In the genomic region with DNA sequence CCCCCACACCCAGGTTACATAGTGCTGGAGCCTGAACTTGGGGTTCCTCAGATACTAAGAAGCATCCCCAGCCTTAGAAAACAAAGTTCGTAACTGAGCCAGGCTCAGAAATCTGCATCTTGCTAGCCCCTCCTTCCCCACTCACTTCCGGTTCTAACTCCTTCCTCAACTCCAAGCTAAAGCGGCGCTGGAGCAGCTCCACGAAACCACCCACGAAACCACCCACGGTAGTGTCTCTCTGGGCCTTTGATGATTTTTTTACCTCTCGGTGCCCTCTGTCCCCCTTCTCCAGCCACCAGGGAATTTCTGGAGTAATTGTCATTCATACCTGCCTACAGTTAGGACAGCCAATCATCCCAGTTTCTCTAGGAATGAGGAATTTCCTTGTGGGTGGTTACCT, we compare ENCODE assay signal across 9 mouse cellular contexts. TPM values are rescaled to one million over a fixed set of nuclear protein-coding genes. Genes with fewer than 3 reads are reported as not detected.
A peak's percentile ranks its signal among the peaks of the same experiment; 100 is the strongest.
DNase-seq lines count a peak whose midpoint lies in the region; ATAC-seq lines count a peak whose summit lies in the region.
"Had no signal": no experiment of that assay in that cellular context is flagged by ENCODE, and none has a peak within 500 bp of the region (broad histone marks: within the 10 kb centered on the region; RNA-seq: fewer than 3 reads in every experiment).

Gene Stag1 (plus strand): TSS at position 253 of the 400 bp plus-strand sequence.

- H3K4me3 ChIP-seq in intestine, embryonic 16.5 days (ENCODE audit: low read length) = no peak within 1 kb of the TSS
- no peak within 1 kb of the TSS for H3K4me3 ChIP-seq in midbrain, embryonic 12.5 days
- H3K4me3 ChIP-seq: megakaryocyte, embryonic 14.5 days had no signal

- ATAC-seq in intestine, embryonic 16.5 days = no peak
- ATAC-seq in midbrain, embryonic 12.5 days (ENCODE audit: low FRiP score, low read depth) = no peak

- H3K9me3 ChIP-seq in intestine, embryonic 16.5 days (ENCODE audit: control insufficient read depth, low read length) = no peaks in the 10 kb centered on the region
- H3K9me3 ChIP-seq in midbrain, embryonic 12.5 days = no peaks in the 10 kb centered on the region

- DNase-seq in heart, adult 11 months = peak; percentile 74
- DNase-seq in heart, adult 9 months (ENCODE audit: low spot score in 2 of 2) = no peak
- DNase-seq in adrenal gland, postnatal 4 days (ENCODE audit: low spot score in 2 of 2) = no peak
- DNase-seq in gastrocnemius, postnatal 4 days (ENCODE audit: low spot score in 2 of 2) = no peak
- DNase-seq in frontal cortex, postnatal 10 days (ENCODE audit: low spot score in 2 of 2) = no peak
- DNase-seq in MN1 (ENCODE audit: low spot score) = no peak

- H3K4me2 ChIP-seq in intestine, embryonic 16.5 days (ENCODE audit: low read depth, low read length) = no peak within 1 kb of the TSS
- H3K4me2 ChIP-seq in midbrain, embryonic 12.5 days (replicated peaks) = no peak within 1 kb of the TSS

- no peaks in the 10 kb centered on the region for H3K36me3 ChIP-seq in intestine, embryonic 16.5 days (ENCODE audit: control insufficient read depth, insufficient read depth, low read length)
- H3K36me3 ChIP-seq in midbrain, embryonic 12.5 days = no peaks in the 10 kb centered on the region

- no peaks in the 10 kb centered on the region for H3K4me1 ChIP-seq in intestine, embryonic 16.5 days (ENCODE audit: control insufficient read depth, insufficient read depth, low read length)
- peaks cover 13% of the 10 kb centered on the region for H3K4me1 ChIP-seq in midbrain, embryonic 12.5 days
- H3K4me1 ChIP-seq: megakaryocyte, embryonic 14.5 days had no signal

- H3K27me3 ChIP-seq in intestine, embryonic 16.5 days (replicated peaks; ENCODE audit: control insufficient read depth, insufficient read depth, low read length) = no peaks in the 10 kb centered on the region
- H3K27me3 ChIP-seq in midbrain, embryonic 12.5 days = no peaks in the 10 kb centered on the region

- H3K27ac ChIP-seq in intestine, embryonic 16.5 days (ENCODE audit: low read length) = no peak within 1 kb of the TSS
- no peak within 1 kb of the TSS for H3K27ac ChIP-seq in midbrain, embryonic 12.5 days (replicated peaks)

- WGBS in intestine, embryonic 16.5 days = 88% methylated on average over 8 of the region's 8 CpGs
- WGBS in midbrain, embryonic 12.5 days = 91% methylated on average over 8 of the region's 8 CpGs

- H3K9ac ChIP-seq in intestine, embryonic 16.5 days (ENCODE audit: low read depth, low read length) = no peak within 1 kb of the TSS
- H3K9ac ChIP-seq in midbrain, embryonic 12.5 days (replicated peaks) = no peak within 1 kb of the TSS

RNA-seq across cellular contexts. Expression of gene Stag1, which starts in this region (rescaled TPM):
- total RNA-seq in adrenal gland, postnatal 4 days (2021) = 10 to 100 TPM; 56.9 to 57.5 TPM
- total RNA-seq in gastrocnemius, postnatal 4 days (2021) = 10 to 100 TPM; 59.5 to 67.5 TPM
- 24.8 and 29.4 TPM in 2 replicates for polyA plus RNA-seq in intestine, embryonic 16.5 days (2015; fragmentation: Nextera tagmentation; extraction: Ambion mirVana)
- polyA plus RNA-seq in midbrain, embryonic 12.5 days (2016; fragmentation: Nextera tagmentation; extraction: Ambion mirVana) = 57.0 and 63.6 TPM in 2 replicates
